Mouse (Mus musculus): ENCODE data around the gene Lhfp. TPM values are rescaled to one million over a fixed set of nuclear protein-coding genes. Genes with fewer than 3 reads are reported as not detected.
"Not testable (repeated sequence)": the region's sequence is repeated elsewhere in the genome, so short reads cannot be mapped to it uniquely, and the experiment has no call there.

Lhfp gene
- polyA plus RNA-seq, 1 experiment from 2014 or later, result 51.2 TPM

GRCm38 (mm10) chr3:53258657-53259158 is 217.4 kb downstream of the Lhfp start:
- Histone ChIP-seq H3K36me3 (ENCODE audit: control insufficient read depth, insufficient read depth, low read length) (no peaks in the 10 kb centered on the region), H3K9ac (ENCODE audit: low read length) (no peak overlapping the region), H3K27ac (ENCODE audit: low read length) (peak overlapping the region; percentile 37; the same call in 1 of the 2 replicates), H3K9me3 (replicated peaks; ENCODE audit: control insufficient read depth, low read length) (no peaks in the 10 kb centered on the region), H3K4me3 (replicated peaks; ENCODE audit: low read length) (no peak overlapping the region), H3K4me2 (ENCODE audit: low read depth, low read length) (no peak overlapping the region), H3K4me1 (ENCODE audit: control insufficient read depth, insufficient read depth, low read length) (peaks cover 12% of the 10 kb centered on the region), H3K27me3 (ENCODE audit: control insufficient read depth, insufficient read depth, low read length) (no peaks in the 10 kb centered on the region)
- 38% methylated on average over 7 of the region's 7 CpGs for WGBS
- no peak for ATAC-seq (ENCODE audit: insufficient read depth, low FRiP score)

- no peaks in the 10 kb centered on the region for H3K9me3 ChIP-seq (replicated peaks; ENCODE audit: control insufficient read depth, low read length)
- no peak for ATAC-seq (ENCODE audit: insufficient read depth, low FRiP score)
- no peaks in the 10 kb centered on the region for H3K36me3 ChIP-seq (ENCODE audit: control insufficient read depth, insufficient read depth, low read length)
- H3K27me3 ChIP-seq (ENCODE audit: control insufficient read depth, insufficient read depth, low read length), result no peaks in the 10 kb centered on the region
- H3K4me1 ChIP-seq (ENCODE audit: control insufficient read depth, insufficient read depth, low read length), result no peaks in the 10 kb centered on the region
- 91% methylated on average over 6 of the region's 6 CpGs for WGBS
- no peak overlapping the region for H3K9ac ChIP-seq (ENCODE audit: low read length)
- H3K4me3 ChIP-seq (replicated peaks; ENCODE audit: low read length), result no peak overlapping the region
- H3K4me2 ChIP-seq (ENCODE audit: low read depth, low read length), result no peak overlapping the region
- H3K27ac ChIP-seq (ENCODE audit: low read length), result no peak overlapping the region
Measured at GRCm38 (mm10) chr3:53266116-53266515, 224.8 kb downstream of the Lhfp start.

- Histone ChIP-seq H3K27ac (ENCODE audit: low read length) (no peak overlapping the region), H3K4me2 (ENCODE audit: low read depth, low read length) (no peak overlapping the region), H3K36me3 (ENCODE audit: control insufficient read depth, insufficient read depth, low read length) (no peaks in the 10 kb centered on the region), H3K9me3 (replicated peaks; ENCODE audit: control insufficient read depth, low read length) (no peaks in the 10 kb centered on the region), H3K27me3 (ENCODE audit: control insufficient read depth, insufficient read depth, low read length) (no peaks in the 10 kb centered on the region), H3K9ac (ENCODE audit: low read length) (no peak overlapping the region), H3K4me3 (replicated peaks; ENCODE audit: low read length) (no peak overlapping the region), H3K4me1 (ENCODE audit: control insufficient read depth, insufficient read depth, low read length) (no peaks in the 10 kb centered on the region)
- WGBS, result 76% methylated on average over 3 of the region's 3 CpGs
- no peak for ATAC-seq (ENCODE audit: insufficient read depth, low FRiP score)
Measured at GRCm38 (mm10) chr3:53267046-53267445, 225.7 kb downstream of the Lhfp start.

GRCm38 (mm10) chr3:53273220-53273619 is 231.9 kb downstream of the Lhfp start:
- no peak for ATAC-seq (ENCODE audit: insufficient read depth, low FRiP score)
- 96% methylated on average over 3 of the region's 3 CpGs for WGBS
- no peak overlapping the region for H3K27ac ChIP-seq (ENCODE audit: low read length)

GRCm38 (mm10) chr3:53277993-53278392 is 236.7 kb downstream of the Lhfp start:
- H3K27me3 ChIP-seq (ENCODE audit: control insufficient read depth, insufficient read depth, low read length), result no peaks in the 10 kb centered on the region
- no peak overlapping the region for H3K4me2 ChIP-seq (ENCODE audit: low read depth, low read length)
- H3K9ac ChIP-seq (ENCODE audit: low read length), result no peak overlapping the region
- H3K36me3 ChIP-seq (ENCODE audit: control insufficient read depth, insufficient read depth, low read length), result no peaks in the 10 kb centered on the region
- H3K9me3 ChIP-seq (replicated peaks; ENCODE audit: control insufficient read depth, low read length), result no peaks in the 10 kb centered on the region
- no peak for ATAC-seq (ENCODE audit: insufficient read depth, low FRiP score)
- H3K4me1 ChIP-seq (ENCODE audit: control insufficient read depth, insufficient read depth, low read length), result no peaks in the 10 kb centered on the region
- no peak overlapping the region for H3K4me3 ChIP-seq (replicated peaks; ENCODE audit: low read length)
- 85% methylated on average over 2 of the region's 2 CpGs for WGBS
- H3K27ac ChIP-seq (ENCODE audit: low read length), result no peak overlapping the region

More at GRCm38 (mm10) chr3:53273220-53273619, 231.9 kb downstream of the Lhfp start:
- H3K36me3 ChIP-seq (ENCODE audit: control insufficient read depth, insufficient read depth, low read length), result no peaks in the 10 kb centered on the region
- no peak overlapping the region for H3K9ac ChIP-seq (ENCODE audit: low read length)
- H3K27me3 ChIP-seq (ENCODE audit: control insufficient read depth, insufficient read depth, low read length), result no peaks in the 10 kb centered on the region
- no peak overlapping the region for H3K4me3 ChIP-seq (replicated peaks; ENCODE audit: low read length)
- no peaks in the 10 kb centered on the region for H3K4me1 ChIP-seq (ENCODE audit: control insufficient read depth, insufficient read depth, low read length)
- H3K9me3 ChIP-seq (replicated peaks; ENCODE audit: control insufficient read depth, low read length), result no peaks in the 10 kb centered on the region
- no peak overlapping the region for H3K4me2 ChIP-seq (ENCODE audit: low read depth, low read length)

- H3K4me3 ChIP-seq (replicated peaks; ENCODE audit: low read length); H3K9ac ChIP-seq (ENCODE audit: low read length); H3K9me3 ChIP-seq (replicated peaks; ENCODE audit: control insufficient read depth, low read length); H3K27ac ChIP-seq (ENCODE audit: low read length); H3K4me1 ChIP-seq (ENCODE audit: control insufficient read depth, insufficient read depth, low read length); H3K4me2 ChIP-seq (ENCODE audit: low read depth, low read length); H3K27me3 ChIP-seq (ENCODE audit: control insufficient read depth, insufficient read depth, low read length); ATAC-seq (ENCODE audit: insufficient read depth, low FRiP score); H3K36me3 ChIP-seq (ENCODE audit: control insufficient read depth, insufficient read depth, low read length): not testable (repeated sequence)
- WGBS, result 75% methylated on average over 3 of the region's 3 CpGs
Measured at GRCm38 (mm10) chr3:53282005-53282404, 240.7 kb downstream of the Lhfp start.

- Histone ChIP-seq H3K9ac (ENCODE audit: low read length) (no peak overlapping the region), H3K4me2 (ENCODE audit: low read depth, low read length) (no peak overlapping the region), H3K36me3 (ENCODE audit: control insufficient read depth, insufficient read depth, low read length) (no peaks in the 10 kb centered on the region), H3K4me3 (replicated peaks; ENCODE audit: low read length) (no peak overlapping the region), H3K9me3 (replicated peaks; ENCODE audit: control insufficient read depth, low read length) (no peaks in the 10 kb centered on the region), H3K27ac (ENCODE audit: low read length) (no peak overlapping the region), H3K4me1 (ENCODE audit: control insufficient read depth, insufficient read depth, low read length) (no peaks in the 10 kb centered on the region), H3K27me3 (ENCODE audit: control insufficient read depth, insufficient read depth, low read length) (no peaks in the 10 kb centered on the region)
- WGBS, result 78% methylated on average over 5 of the region's 5 CpGs
- no peak for ATAC-seq (ENCODE audit: insufficient read depth, low FRiP score)
Measured at GRCm38 (mm10) chr3:53284023-53284422, 242.7 kb downstream of the Lhfp start.

- Histone ChIP-seq H3K9me3 (replicated peaks; ENCODE audit: control insufficient read depth, low read length) (no peaks in the 10 kb centered on the region), H3K4me3 (replicated peaks; ENCODE audit: low read length) (no peak overlapping the region), H3K27ac (ENCODE audit: low read length) (no peak overlapping the region), H3K4me2 (ENCODE audit: low read depth, low read length) (no peak overlapping the region), H3K4me1 (ENCODE audit: control insufficient read depth, insufficient read depth, low read length) (no peaks in the 10 kb centered on the region; the same call in 1 of the 2 replicates), H3K36me3 (ENCODE audit: control insufficient read depth, insufficient read depth, low read length) (no peaks in the 10 kb centered on the region), H3K9ac (ENCODE audit: low read length) (no peak overlapping the region), H3K27me3 (ENCODE audit: control insufficient read depth, insufficient read depth, low read length) (no peaks in the 10 kb centered on the region)
- peak; percentile 47; the same call in 1 of the 2 replicates for ATAC-seq (ENCODE audit: insufficient read depth, low FRiP score)
- 53% methylated on average over 13 of the region's 13 CpGs for WGBS
Measured at GRCm38 (mm10) chr3:53284471-53285177, 243.3 kb downstream of the Lhfp start.

- no peaks in the 10 kb centered on the region for H3K9me3 ChIP-seq (replicated peaks; ENCODE audit: control insufficient read depth, low read length)
- no peak overlapping the region for H3K4me2 ChIP-seq (ENCODE audit: low read depth, low read length)
- H3K27ac ChIP-seq (ENCODE audit: low read length), result no peak overlapping the region
- ATAC-seq (ENCODE audit: insufficient read depth, low FRiP score), result no peak
- H3K27me3 ChIP-seq (ENCODE audit: control insufficient read depth, insufficient read depth, low read length), result no peaks in the 10 kb centered on the region
- 56% methylated on average over 9 of the region's 9 CpGs for WGBS
- no peak overlapping the region for H3K4me3 ChIP-seq (replicated peaks; ENCODE audit: low read length)
- no peaks in the 10 kb centered on the region for H3K36me3 ChIP-seq (ENCODE audit: control insufficient read depth, insufficient read depth, low read length)
- H3K4me1 ChIP-seq (ENCODE audit: control insufficient read depth, insufficient read depth, low read length), result peaks cover 7% of the 10 kb centered on the region
- H3K9ac ChIP-seq (ENCODE audit: low read length), result no peak overlapping the region
Measured at GRCm38 (mm10) chr3:53288662-53289061, 247.3 kb downstream of the Lhfp start.

Data from stomach, embryonic 16.5 days (tissue).